Mouse (Mus musculus): ENCODE results near the gene Urad. TPM values are rescaled to one million over a fixed set of nuclear protein-coding genes. Genes with fewer than 3 reads are reported as not detected.
A peak's percentile ranks its signal among the peaks of the same experiment; 100 is the strongest.

Urad gene
- polyA plus RNA-seq, 1 experiment from 2014 or later: not detected

DNA sequence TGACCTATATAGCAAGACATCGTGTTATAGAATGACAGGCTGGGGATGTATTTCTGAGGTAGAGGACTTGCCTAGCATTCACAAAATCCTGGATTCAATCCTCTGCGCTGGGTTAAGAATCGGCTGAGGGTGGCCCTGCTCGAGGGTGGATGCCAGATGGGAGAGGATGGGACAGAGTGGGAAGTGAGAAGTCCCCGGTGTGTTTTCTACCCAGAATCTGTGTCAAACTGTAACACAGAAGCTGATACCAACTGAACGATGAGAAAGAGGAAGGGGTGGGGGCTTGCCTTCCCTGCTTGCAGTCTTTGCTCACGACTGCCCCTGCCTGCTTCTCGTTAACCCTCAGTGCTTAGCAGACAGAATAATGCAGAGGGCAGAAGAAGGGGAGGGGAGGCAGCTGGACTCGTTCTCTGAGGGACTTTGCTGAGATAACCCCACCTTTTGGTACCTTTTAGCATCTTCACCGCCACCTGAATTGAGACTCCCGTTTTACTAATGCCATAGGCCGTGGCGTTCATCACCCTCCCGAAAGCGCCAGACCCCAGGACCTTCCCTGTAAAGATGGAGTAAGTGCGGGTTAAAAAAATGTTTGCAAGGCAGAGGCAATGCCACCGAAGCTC is 32.0 kb upstream of the Urad start:
- H3K27me3 ChIP-seq: no peaks in the 10 kb centered on the region
- POLR2A ChIA-PET: interaction anchor here (1.0 kb wide), 1 partner anchor 8 kb away, joined by 3 read pairs; no protein-coding TSS in a partner anchor

DNA sequence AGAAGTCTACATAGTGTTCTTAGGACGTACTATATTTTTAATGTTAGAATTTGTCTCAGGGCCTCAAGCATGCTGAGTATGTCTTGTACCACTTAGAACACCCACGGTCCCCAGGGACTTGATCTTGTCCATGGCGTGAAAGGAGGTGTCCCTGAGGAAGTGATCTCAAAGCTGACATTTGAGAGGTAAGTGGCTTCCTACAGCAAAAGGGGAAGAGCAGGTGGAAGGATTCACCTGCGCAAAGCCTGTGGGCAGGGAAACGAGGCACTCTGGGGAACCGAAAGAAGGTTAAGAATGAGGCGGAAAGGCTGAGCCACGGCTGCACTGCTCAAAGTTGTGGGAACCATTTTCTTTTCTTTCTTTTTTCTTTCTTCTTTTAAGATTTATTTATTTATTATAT is 29.7 kb upstream of the Urad start:
- CTCF ChIA-PET: interaction anchor here (1.1 kb wide), 1 partner anchor 27 kb away, joined by 3 read pairs; no protein-coding TSS in a partner anchor

More for the DNA sequence above, 32.0 kb upstream of the Urad start:
- in situ Hi-C loops (cut with MboI; ENCODE audit: low pct_unique_long_range_greater_than_20kb): no loop called here
- TF ChIP-seq CTCF (IDR thresholded peaks at IDR 0.05): no peak
- ATAC-seq (no peak), DNase-seq (ENCODE audit: low read depth, low spot score) (no peak)
- CTCF ChIA-PET: no interaction called here

DNA sequence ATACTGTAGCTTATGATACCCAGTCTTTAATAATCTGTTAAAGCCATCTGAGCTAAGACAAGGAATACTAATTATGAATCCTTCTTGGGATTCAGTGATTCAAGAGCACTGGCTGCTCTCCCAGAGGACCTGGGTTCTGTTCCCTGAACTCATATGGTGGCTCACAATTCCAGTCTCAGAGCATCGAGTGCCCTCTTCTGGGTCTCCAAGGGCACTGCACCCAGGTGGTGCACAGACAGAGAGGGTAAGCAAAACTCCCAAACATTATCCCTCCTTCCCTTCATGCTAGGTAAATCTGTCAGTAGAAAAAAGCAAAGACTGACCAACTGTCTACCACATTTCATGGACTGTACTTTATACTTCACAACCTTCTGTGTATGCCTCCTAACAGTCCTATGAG is 23.7 kb upstream of the Urad start:
- DNase-seq (ENCODE audit: low read depth, low spot score) (no peak), ATAC-seq (no peak)
- in situ Hi-C loops (cut with MboI; ENCODE audit: low pct_unique_long_range_greater_than_20kb): loop anchor here (25.0 kb wide), 1 partner anchor 891 kb away; no protein-coding TSS in a partner anchor
- CTCF ChIA-PET: interaction anchor here (0.9 to 1.3 kb wide), 3 partner anchors 8 to 12 kb away, joined by 3 read pairs; no protein-coding TSS in a partner anchor
- TF ChIP-seq CTCF (IDR thresholded peaks at IDR 0.05): no peak
- POLR2A ChIA-PET: interaction anchor here (0.6 kb wide), 2 partner anchors 9 to 91 kb away, joined by 3 read pairs; no protein-coding TSS in a partner anchor
- H3K27me3 ChIP-seq: no peaks in the 10 kb centered on the region

More for the DNA sequence above, 29.7 kb upstream of the Urad start:
- no peaks in the 10 kb centered on the region for H3K27me3 ChIP-seq
- in situ Hi-C loops (cut with MboI; ENCODE audit: low pct_unique_long_range_greater_than_20kb): no loop called here
- TF ChIP-seq CTCF (IDR thresholded peaks at IDR 0.05): no peak
- POLR2A ChIA-PET: no interaction called here
- ATAC-seq: no peak
- no peak for DNase-seq (ENCODE audit: low read depth, low spot score)

DNA sequence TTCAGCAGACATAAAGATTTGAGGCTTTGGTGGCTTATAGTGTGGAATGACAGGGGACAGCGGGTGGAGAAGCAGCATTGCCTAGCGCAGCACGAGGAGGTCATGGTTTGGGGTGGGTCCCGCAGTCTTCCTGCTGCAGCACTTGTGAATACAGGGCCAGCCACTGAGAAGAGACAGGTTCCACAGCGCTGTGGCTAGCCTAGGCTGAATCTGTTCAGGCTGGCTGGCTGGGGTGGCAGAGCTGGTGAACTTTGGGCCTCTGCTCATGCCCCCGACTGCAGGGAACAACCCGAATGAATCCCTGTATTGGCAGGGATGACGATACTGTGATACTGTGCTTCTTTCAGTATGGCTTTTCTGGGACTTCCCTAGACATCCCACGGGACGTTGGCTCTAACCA is 21.7 kb upstream of the Urad start:
- POLR2A ChIA-PET: no interaction called here
- H3K27me3 ChIP-seq: no peaks in the 10 kb centered on the region
- CTCF ChIA-PET: no interaction called here
- ATAC-seq (no peak), DNase-seq (ENCODE audit: low read depth, low spot score) (no peak)
- no peak for TF ChIP-seq CTCF (IDR thresholded peaks at IDR 0.05)
- in situ Hi-C loops (cut with MboI; ENCODE audit: low pct_unique_long_range_greater_than_20kb): loop anchor here (25.0 kb wide), 1 partner anchor 893 kb away; no protein-coding TSS in a partner anchor

DNA sequence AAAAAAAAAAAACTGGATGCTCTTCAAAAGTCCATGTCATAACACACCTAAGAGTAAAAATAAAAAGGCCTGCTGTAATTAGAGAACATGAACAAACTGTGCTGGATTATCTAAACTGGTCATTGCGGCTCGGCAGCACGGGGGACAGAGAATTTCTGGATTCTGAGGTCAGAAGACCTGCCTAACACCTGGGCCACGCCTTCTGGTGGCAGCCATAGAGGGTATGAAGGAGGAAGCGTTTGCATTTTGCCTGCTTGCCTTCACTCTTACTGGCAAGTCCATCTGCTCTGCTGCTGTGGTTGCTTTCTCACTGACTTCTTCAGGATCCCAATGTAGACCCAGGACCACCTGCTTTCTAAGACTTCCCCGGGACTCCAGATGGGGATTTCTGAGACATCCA is 20.7 kb upstream of the Urad start:
- CTCF ChIA-PET: no interaction called here
- in situ Hi-C loops (cut with MboI; ENCODE audit: low pct_unique_long_range_greater_than_20kb): loop anchor here (25.0 kb wide), 1 partner anchor 894 kb away; no protein-coding TSS in a partner anchor
- no peak for DNase-seq (ENCODE audit: low read depth, low spot score)
- ATAC-seq: no peak
- no peaks in the 10 kb centered on the region for H3K27me3 ChIP-seq
- POLR2A ChIA-PET: no interaction called here
- no peak for TF ChIP-seq CTCF (IDR thresholded peaks at IDR 0.05)

DNA sequence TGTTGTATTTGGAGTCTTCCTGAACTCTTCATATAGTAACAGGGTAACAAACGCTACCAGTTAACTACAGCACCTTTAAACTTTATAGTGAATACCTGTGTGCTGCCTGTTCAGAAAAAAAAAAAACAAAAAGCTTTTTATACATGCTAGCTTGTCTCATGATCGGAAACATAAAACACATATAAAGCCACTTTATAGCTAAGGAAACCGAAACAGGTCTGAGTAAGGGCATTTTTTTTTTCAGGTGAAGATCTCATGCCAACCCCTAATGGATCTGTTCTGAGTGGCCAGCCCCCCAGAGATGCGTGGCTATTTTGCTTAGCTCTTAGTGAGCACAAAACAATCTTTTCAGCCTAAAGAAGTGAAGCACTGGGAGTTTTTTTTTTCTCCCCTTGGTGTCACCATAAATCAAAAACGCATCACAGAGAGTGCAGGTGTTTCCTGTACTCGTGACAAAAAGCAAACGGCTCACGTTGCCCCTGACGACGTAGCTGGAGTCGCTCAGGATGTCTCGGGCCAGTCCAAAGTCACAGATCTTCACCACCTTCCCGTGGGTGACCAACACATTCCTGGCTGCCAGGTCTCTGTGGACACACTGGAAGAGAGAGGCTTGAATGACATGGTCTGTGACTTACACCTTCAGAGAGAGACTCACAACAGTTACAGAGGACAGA is 18.6 kb upstream of the Urad start:
- H3K27me3 ChIP-seq: no peaks in the 10 kb centered on the region
- no peak for ATAC-seq
- ChIA-PET POLR2A (interaction anchor here (0.5 to 0.6 kb wide), 3 partner anchors 39 to 431 kb away, joined by 3 to 5 read pairs (median 5); no protein-coding TSS in a partner anchor), CTCF (interaction anchor here (1.5 kb wide), 1 partner anchor 401 kb away, joined by 3 read pairs; no protein-coding TSS in a partner anchor)
- no peak for DNase-seq (ENCODE audit: low read depth, low spot score)
- in situ Hi-C loops (cut with MboI; ENCODE audit: low pct_unique_long_range_greater_than_20kb): loop anchor here (25.0 kb wide), 1 partner anchor 896 kb away; no protein-coding TSS in a partner anchor
- no peak for TF ChIP-seq CTCF (IDR thresholded peaks at IDR 0.05)

DNA sequence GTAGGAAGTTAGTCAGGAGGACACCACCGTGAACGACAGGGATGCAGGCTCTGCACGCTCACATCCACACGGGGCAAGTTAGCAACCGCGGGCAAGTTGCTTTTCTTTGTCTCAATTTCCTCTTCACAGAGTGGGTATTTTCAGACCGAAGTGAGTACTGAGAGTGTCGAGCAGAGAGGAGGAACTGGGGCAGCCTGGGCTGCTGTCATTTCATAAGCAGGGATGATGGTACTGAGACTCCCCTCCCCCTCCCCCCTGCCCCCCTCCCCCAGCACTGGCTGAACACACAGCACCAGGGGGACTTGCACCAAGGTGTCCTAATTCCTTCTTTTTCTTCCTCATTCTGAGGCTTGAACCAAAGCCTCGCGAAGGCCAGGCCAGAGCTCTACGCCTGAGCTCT is 17.3 kb upstream of the Urad start:
- in situ Hi-C loops (cut with MboI; ENCODE audit: low pct_unique_long_range_greater_than_20kb): loop anchor here (25.0 kb wide), 1 partner anchor 898 kb away; no protein-coding TSS in a partner anchor
- DNase-seq (ENCODE audit: low read depth, low spot score): no peak
- ChIA-PET CTCF (interaction anchor here (0.8 to 1.6 kb wide), 3 partner anchors 11 to 32 kb away, joined by 3 to 4 read pairs (median 3); no protein-coding TSS in a partner anchor), POLR2A (no interaction called here)
- no peak for TF ChIP-seq CTCF (IDR thresholded peaks at IDR 0.05)
- no peaks in the 10 kb centered on the region for H3K27me3 ChIP-seq
- no peak for ATAC-seq

DNA sequence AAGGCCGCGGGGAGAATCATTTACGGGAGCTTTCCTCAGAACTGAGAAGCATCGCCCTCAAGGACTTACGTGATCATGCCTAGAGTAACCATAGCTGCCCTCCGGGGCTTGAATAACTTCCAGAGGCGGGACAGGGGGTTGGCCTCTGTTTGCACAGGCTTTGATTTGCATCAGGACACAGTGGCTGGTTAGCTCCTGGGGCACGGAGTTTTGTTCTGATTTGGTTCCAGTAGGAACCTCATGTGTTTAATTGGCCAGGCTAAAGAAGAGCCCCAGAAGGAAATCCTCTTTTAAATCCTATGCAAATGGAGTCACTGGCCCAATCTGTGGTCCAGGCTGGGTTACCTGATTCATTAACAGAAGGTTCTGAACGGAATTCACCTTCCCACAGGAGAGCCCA is 16.7 kb upstream of the Urad start:
- ATAC-seq (peak; percentile 57), DNase-seq (ENCODE audit: low read depth, low spot score) (peak; percentile 80)
- no peaks in the 10 kb centered on the region for H3K27me3 ChIP-seq
- ChIA-PET CTCF (interaction anchor here (0.8 to 1.6 kb wide), 5 partner anchors 9 to 33 kb away, joined by 3 to 4 read pairs (median 3); no protein-coding TSS in a partner anchor), POLR2A (no interaction called here)
- TF ChIP-seq CTCF (IDR thresholded peaks at IDR 0.05): no peak
- in situ Hi-C loops (cut with MboI; ENCODE audit: low pct_unique_long_range_greater_than_20kb): loop anchor here (25.0 kb wide), 1 partner anchor 898 kb away; no protein-coding TSS in a partner anchor

DNA sequence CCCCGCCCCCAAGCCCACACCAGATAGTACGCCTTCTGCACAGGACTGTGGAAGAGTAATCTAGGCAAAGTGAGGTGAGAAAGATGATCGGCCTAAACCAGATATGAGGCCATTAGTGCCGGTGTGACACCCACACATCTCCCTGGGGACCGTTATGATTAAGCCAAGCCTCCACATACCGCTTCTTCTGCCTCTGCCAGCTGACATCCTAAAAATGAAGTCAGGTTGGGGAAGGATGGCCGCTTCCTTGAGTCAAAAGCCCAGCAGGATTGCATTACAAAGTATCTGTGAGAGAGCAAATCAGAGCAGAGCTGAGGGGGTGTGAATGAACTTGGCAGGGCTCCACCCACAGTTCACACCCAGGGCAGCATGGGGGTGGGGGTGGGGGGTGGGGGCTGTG is 10.5 kb upstream of the Urad start:
- ChIA-PET CTCF (interaction anchor here (1.0 to 1.6 kb wide), 2 partner anchors 27 to 909 kb away, joined by 3 read pairs; no protein-coding TSS in a partner anchor), POLR2A (no interaction called here)
- in situ Hi-C loops (cut with MboI; ENCODE audit: low pct_unique_long_range_greater_than_20kb): loop anchor here (25.0 kb wide), 1 partner anchor 905 kb away; no protein-coding TSS in a partner anchor
- no peak for TF ChIP-seq CTCF (IDR thresholded peaks at IDR 0.05)
- no peaks in the 10 kb centered on the region for H3K27me3 ChIP-seq
- DNase-seq (ENCODE audit: low read depth, low spot score) (no peak), ATAC-seq (peak; percentile 69)

DNA sequence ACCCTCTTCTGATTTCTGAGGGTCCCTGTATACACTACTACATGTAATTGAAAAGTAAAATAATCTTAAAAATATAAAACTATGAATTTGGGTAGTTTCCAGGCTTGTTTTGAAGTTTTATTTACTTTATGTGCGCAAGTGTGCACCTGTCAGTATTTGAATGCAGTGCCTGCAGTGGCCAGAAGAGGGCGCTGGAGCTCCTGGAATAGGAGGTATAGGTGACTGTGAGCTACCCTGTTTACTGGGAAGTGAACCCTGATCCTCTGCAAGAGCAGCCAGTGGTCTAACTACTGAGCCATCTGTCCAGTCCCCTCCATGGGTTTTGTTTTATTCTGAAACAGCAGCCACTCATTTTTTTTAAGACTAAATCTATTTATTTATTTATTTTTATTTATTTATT is 9.3 kb upstream of the Urad start:
- POLR2A ChIA-PET: no interaction called here
- ATAC-seq (no peak), DNase-seq (ENCODE audit: low read depth, low spot score) (no peak)
- CTCF ChIA-PET: interaction anchor here (1.6 kb wide), 1 partner anchor 28 kb away, joined by 3 read pairs; no protein-coding TSS in a partner anchor
- H3K27me3 ChIP-seq: peaks cover 3% of the 10 kb centered on the region
- peak; percentile 88 for TF ChIP-seq CTCF (IDR thresholded peaks at IDR 0.05)
- in situ Hi-C loops (cut with MboI; ENCODE audit: low pct_unique_long_range_greater_than_20kb): loop anchor here (25.0 kb wide), 1 partner anchor 906 kb away; no protein-coding TSS in a partner anchor
